Mouse (Mus musculus): ENCODE measurements at regions not wholly inside any gene's neighbourhood (a gene's known extent, or its start where the extent isn't known, plus 50 kb on each side); places are given as distances from the start of the nearest gene placed in this dataset.
"Not testable (repeated sequence)": the region's sequence is repeated elsewhere in the genome, so short reads cannot be mapped to it uniquely, and the experiment has no call there.

- no peak for DNase-seq
Observed at GRCm38 (mm10) chr13:115911524-115912459, 397.7 kb downstream of the Isl1 start.

GRCm38 (mm10) chr13:115910866-115911449 lies 398.5 kb downstream of the Isl1 start:
- no peak for DNase-seq

DNA sequence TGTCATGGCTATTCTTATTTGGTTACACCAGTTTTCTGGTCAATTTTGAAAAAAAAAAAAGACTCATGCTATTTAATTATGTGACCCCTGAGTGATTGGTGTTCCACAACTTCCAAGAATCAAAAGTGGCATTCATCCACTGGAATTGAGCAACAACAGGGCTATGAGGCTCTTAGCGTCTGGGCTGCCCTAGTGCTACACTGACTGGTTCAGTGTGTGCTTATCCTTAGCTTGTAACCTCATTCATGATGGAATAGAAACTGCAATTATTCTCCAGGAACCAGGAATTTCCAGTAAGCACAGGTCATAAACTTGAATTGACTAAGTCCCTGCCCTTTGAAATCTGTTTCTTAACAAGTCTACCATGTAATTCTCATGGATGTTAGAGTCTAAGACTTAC lies 428.9 kb downstream of the Isl1 start:
- no peak for DNase-seq

DNA sequence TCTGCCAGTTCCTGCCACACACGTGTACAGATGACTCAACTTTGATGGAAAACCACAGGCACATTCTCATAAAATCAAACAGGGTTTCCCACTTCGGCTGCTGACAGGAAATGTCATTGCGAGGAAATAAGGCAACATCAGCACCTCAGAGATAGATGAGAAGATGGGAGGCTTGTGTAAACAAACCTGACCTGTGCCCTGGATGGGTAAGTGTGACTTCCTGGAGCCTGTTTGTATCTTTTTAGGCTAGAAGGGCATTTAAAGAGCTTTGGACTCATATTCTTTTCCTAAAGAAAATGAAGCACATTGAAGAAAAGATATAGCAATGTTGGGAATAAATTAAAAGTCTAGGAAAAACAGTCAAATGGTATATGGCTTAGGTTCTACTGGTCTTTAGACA lies 449.0 kb downstream of the Isl1 start:
- no peak for DNase-seq

GRCm38 (mm10) chr13:115856632-115857031 lies 452.9 kb downstream of the Isl1 start:
- DNase-seq: no peak

GRCm38 (mm10) chr13:115852689-115853356 lies 456.7 kb downstream of the Isl1 start:
- DNase-seq: peak; percentile 6

GRCm38 (mm10) chr13:115843121-115843520 lies 466.4 kb downstream of the Isl1 start:
- DNase-seq: no peak

DNA sequence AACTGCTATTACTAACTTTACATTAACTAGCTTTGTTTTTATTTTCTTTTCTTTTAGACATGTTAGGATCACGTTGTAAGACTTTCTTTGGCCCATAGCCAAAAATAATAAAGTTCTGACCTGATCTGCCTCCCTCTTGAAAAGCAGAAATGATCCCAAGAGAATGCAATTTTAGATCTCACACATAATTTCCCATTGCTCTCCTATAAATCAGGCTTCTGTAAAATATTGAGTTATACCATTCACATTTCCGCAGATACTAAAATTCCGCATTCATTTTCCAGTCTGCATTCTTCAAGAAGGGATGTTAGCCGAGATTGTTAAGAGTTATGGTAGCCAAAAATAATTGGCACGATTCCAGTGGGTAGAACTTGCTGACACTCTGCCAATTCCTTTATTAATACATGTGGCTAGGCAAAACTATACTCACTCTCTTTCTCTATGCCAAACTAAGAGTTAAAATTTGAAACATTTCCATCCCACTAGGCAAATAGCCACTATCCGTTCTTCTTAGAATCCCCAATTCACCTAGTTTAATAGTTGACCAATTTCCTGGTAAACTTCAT lies 473.2 kb downstream of the Isl1 start:
- DNase-seq: no peak

- DNase-seq: no peak
Observed at GRCm38 (mm10) chr13:115825191-115825590, 484.3 kb downstream of the Isl1 start.

- no peak for DNase-seq
Observed at GRCm38 (mm10) chr13:115822527-115822926, 487.0 kb downstream of the Isl1 start.

GRCm38 (mm10) chr13:115814211-115814610 lies 495.3 kb downstream of the Isl1 start:
- DNase-seq: no peak

DNA sequence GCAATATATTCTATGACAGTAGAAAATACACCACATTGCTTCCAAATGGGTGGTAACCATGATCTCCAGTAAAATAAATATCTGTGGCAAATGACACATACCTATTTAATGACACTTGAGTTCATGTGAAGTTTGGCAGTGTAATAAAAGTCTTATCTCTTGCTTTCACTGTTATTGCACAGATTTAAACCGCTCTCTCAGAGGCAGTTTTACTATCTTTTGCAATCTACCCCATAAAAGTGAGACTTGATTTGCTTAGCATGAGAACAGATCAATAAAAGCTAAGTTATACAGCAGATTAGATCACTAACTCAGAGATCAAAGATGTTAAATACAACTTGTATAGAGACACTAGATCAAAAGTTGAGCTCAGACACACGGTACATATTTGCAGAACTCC lies 510.2 kb downstream of the Isl1 start:
- no peak for DNase-seq

DNA sequence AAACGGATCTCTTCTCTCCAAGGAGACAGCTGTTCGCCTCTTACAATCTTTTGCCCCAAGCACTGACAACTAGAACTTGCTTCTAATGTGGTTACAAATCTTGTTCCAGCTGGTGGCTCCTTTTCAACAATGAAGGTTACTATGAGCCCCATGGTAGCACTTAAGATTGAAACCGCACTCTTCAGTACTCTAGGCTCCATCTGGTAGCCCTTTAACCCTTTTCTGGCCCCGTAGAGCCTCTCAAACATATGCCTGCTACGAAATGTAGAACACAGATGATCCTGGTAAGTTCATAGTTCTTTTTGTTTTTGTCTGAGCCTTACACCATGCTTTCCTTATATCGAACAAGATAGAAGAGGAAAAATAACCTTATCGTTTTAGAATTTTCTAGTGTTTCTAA lies 558.2 kb downstream of the Isl1 start:
- DNase-seq: no peak

DNA sequence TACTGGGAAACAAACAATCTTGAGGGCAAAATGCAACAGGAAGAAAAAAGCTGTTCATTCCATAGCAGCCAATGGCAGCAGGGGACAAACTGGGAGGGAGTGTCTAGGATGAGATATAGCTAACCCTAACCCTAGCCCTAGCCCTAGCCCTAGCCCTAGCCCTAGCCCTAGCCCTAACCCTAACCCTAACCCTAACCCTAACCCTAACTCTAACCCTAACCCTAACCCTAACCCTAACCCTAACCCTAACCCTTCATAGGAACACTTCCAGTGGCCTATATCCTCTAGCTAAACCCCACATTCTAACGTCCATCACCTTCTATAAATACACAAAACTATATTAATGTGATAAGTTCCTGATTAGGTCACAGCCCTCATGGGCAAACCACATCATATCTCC lies 567.4 kb downstream of the Isl1 start:
- DNase-seq: not testable (repeated sequence)

- no peak for DNase-seq
Observed at GRCm38 (mm10) chr13:115727986-115728385, 581.5 kb downstream of the Isl1 start.

DNA sequence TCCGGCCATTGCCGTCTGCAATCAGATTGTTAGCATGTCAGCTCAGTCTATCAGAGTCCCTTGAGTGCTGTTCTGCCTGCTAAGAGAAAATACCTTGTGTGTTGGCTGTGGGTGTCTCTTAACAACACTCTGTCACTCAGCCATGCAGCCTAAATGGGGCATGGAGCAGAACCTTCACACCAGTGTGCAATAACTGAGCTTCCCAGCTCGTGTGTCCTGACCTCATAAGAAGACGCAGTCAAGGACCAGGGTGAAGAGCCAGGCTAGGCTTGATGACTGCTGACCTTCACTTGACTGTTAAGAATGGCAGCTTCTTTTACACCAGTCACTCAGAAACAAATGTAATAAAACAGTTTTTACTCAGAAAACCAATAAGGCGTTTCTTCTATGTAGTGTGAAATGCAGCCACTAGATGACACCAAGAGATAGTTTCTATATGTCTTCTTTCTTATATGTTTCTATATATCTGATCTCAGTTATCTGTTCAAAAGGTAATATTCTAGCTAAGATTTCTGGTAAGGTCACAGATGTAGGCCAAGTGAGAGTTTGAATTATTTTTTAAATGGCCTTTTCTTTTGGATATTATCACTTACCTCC lies 584.0 kb downstream of the Isl1 start:
- no peak for DNase-seq

DNA sequence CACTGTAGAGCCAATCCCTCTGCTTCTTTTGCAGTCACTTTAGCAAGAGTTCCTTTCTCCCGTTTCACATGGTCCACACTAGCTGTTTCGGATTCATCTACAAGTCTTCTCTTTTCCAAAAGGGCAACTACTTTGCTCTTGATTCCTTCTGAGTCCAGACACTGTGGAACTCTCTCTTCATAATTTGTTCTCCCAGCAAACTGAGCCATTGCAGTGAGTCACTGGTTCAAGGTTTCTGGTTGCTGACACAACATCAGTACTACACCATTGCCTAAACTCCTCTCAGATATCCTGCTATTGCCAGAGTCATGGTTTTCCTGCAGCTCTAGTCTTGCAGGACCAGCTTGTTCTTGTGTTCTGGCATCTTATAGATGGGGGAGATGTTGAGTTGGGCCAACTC lies 590.2 kb downstream of the Isl1 start:
- DNase-seq: no peak

DNA sequence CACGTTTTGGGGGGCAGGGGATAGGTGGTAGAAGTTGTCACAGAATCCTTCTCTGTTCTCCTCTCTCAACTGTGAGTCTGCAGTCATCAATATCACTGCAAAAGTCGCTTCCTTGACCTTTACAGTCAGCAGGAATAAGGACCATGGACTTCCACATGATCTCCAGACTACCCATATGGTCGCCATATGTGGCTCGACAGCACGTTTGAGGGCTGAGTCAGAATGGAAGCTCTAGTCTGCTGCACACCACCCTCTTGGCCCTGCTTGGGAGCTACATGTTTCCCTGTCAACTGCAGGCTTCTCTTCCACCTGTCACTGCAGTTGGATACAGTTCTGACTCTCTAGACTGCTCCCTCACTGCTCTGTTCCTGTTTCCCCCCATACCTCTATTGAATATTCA lies 590.6 kb downstream of the Isl1 start:
- DNase-seq: no peak

GRCm38 (mm10) chr13:115696197-115696596 lies 594.4 kb upstream of the Itga1 start:
- DNase-seq: no peak

GRCm38 (mm10) chr13:115687426-115687825 lies 585.7 kb upstream of the Itga1 start:
- DNase-seq: peak; percentile 11

GRCm38 (mm10) chr13:115679591-115679990 lies 577.8 kb upstream of the Itga1 start:
- DNase-seq: no peak

DNA sequence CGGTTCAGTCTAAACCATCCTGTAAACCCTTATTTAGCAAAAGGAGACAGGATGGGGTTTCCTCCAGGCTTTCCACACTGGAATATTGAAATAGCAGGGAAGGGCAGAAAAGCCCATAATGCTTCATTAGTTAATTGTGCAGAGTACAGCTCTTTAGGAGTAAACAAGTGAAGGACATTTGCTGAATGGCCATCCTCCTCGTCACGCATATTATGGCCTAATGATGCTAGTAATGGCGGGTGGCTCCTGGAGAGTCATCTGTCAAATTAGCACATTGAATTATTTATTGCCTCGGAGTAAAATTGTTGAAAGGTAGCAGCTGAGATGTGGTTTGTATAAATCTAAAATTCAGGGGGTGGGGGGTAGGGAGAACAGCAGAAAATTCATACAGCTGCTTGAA lies 575.1 kb upstream of the Itga1 start:
- DNase-seq: no peak

DNA sequence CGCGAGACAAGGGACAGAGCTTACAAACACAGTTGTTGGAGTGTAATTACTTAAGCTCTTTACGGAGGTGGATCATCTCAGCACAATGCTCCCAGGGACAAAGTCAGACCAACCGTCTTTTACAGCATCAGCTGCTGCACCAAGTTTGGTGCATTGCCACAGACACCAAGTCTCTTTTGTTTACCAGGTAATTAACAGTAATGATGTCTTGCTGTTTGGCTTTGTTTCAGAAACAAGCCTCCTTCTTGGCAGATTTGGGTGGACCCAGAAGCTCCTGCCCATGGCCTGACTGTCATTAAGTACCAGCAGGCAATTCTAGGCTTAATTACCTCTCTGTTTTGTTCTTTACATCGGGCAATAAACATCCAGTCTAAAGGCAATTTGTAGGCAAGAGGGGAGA lies 572.0 kb upstream of the Itga1 start:
- DNase-seq: no peak

All from layer of hippocampus, adult 9-11 months (tissue).